Mouse (Mus musculus): Measurements from ENCODE around the gene A730061H03Rik. TPM values are rescaled to one million over a fixed set of nuclear protein-coding genes. Genes with fewer than 3 reads are reported as not detected.

Gene A730061H03Rik
- polyA plus RNA-seq, 1 experiment from 2014 or later = 1.5 TPM

DNA sequence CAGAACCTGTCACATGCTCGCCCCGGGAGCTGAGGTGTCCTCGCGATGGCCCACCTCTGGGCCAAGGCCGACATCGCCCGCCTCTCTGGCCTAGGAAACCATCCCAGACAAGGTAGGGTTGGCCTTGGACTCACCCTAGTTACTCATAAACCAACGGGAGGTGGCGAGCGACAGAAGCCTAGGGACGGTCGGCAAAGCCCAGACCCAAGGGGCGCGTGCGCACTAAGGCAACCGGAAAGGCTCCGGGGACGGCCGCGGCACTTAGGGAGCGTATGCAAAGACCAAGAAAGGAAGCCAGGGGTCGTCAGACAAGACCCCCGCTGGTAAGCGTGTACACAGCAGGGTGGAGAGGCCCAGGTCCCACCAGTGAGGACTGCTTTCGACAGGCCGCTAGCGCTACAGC lies 406 bp downstream of the A730061H03Rik start, which contains the start of gene Dcaf11:
Gene Dcaf11 (plus strand): TSS at position 208 of the 403 bp plus-strand sequence.
- Histone ChIP-seq H3K4me1 (ENCODE audit: control insufficient read depth, insufficient read depth, low read length) (peaks cover 16% of the 10 kb centered on the region), H3K36me3 (ENCODE audit: control insufficient read depth, insufficient read depth, low read length) (peaks cover 15% of the 10 kb centered on the region), H3K27ac (ENCODE audit: low read depth, low read length) (peak within 1 kb of the TSS; percentile 99), H3K4me3 (ENCODE audit: low read depth, low read length) (peak within 1 kb of the TSS; percentile 64), H3K9ac (replicated peaks; ENCODE audit: low read depth, low read length) (peak within 1 kb of the TSS; percentile 67), H3K4me2 (ENCODE audit: low read depth, low read length) (peak within 1 kb of the TSS; percentile 68), H3K27me3 (ENCODE audit: control insufficient read depth, insufficient read depth, low read length) (no peaks in the 10 kb centered on the region), H3K9me3 (ENCODE audit: control insufficient read depth, low read length) (no peaks in the 10 kb centered on the region)
- under 1% methylated on average over 27 of the region's 27 CpGs for WGBS
- peak; percentile 78 for ATAC-seq (ENCODE audit: low read depth)

- WGBS = 64% methylated on average over 6 of the region's 6 CpGs
- Histone ChIP-seq H3K4me2 (ENCODE audit: low read depth, low read length) (peak overlapping the region; percentile 64), H3K27ac (ENCODE audit: low read depth, low read length) (no peak overlapping the region), H3K4me3 (ENCODE audit: low read depth, low read length) (peak overlapping the region; percentile 64), H3K36me3 (ENCODE audit: control insufficient read depth, insufficient read depth, low read length) (peaks cover 6% of the 10 kb centered on the region; the same call in 1 of the 2 replicates), H3K27me3 (ENCODE audit: control insufficient read depth, insufficient read depth, low read length) (no peaks in the 10 kb centered on the region), H3K9me3 (ENCODE audit: control insufficient read depth, low read length) (no peaks in the 10 kb centered on the region), H3K9ac (replicated peaks; ENCODE audit: low read depth, low read length) (no peak overlapping the region; the same call in 1 of the 2 replicates), H3K4me1 (ENCODE audit: control insufficient read depth, insufficient read depth, low read length) (peaks cover 16% of the 10 kb centered on the region)
- no peak for ATAC-seq (ENCODE audit: low read depth)
These were observed 1.3 kb downstream of the A730061H03Rik start for GRCm38 (mm10) chr14:55558740-55559448.

DNA sequence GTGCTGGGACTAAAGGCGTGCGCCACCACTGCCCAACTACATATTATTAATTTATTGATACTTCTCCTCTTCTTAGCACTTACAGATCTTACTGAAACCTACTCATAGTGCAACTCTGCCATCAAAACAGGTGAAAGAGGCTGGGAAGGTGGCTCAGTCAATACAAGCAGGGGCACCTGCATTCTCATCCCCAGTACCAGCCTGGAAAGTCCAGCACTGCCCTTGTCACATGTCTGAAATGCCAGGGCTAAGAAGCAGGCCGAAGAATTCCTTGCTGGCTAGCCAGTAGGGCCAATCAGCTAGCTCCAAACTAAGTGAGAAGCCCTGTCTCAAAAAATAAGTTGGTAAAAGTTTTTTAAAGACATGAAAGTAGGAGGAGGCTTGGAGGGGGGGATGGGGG lies 2.6 kb downstream of the A730061H03Rik start:
- 93% methylated on average over 3 of the region's 3 CpGs for WGBS
- Histone ChIP-seq H3K9ac (replicated peaks; ENCODE audit: low read depth, low read length) (no peak overlapping the region), H3K27ac (ENCODE audit: low read depth, low read length) (no peak overlapping the region), H3K9me3 (ENCODE audit: control insufficient read depth, low read length) (no peaks in the 10 kb centered on the region), H3K27me3 (ENCODE audit: control insufficient read depth, insufficient read depth, low read length) (no peaks in the 10 kb centered on the region), H3K4me2 (ENCODE audit: low read depth, low read length) (no peak overlapping the region), H3K36me3 (ENCODE audit: control insufficient read depth, insufficient read depth, low read length) (no peaks in the 10 kb centered on the region), H3K4me3 (ENCODE audit: low read depth, low read length) (no peak overlapping the region), H3K4me1 (ENCODE audit: control insufficient read depth, insufficient read depth, low read length) (peaks cover 16% of the 10 kb centered on the region)
- ATAC-seq (ENCODE audit: low read depth) = no peak

- no peak overlapping the region for H3K4me3 ChIP-seq (ENCODE audit: low read depth, low read length)
- peaks cover 14% of the 10 kb centered on the region for H3K4me1 ChIP-seq (ENCODE audit: control insufficient read depth, insufficient read depth, low read length)
- no peaks in the 10 kb centered on the region for H3K27me3 ChIP-seq (ENCODE audit: control insufficient read depth, insufficient read depth, low read length)
- H3K27ac ChIP-seq (ENCODE audit: low read depth, low read length) = no peak overlapping the region
- no peaks in the 10 kb centered on the region for H3K9me3 ChIP-seq (ENCODE audit: control insufficient read depth, low read length)
- no peak overlapping the region for H3K9ac ChIP-seq (replicated peaks; ENCODE audit: low read depth, low read length)
- no peaks in the 10 kb centered on the region for H3K36me3 ChIP-seq (ENCODE audit: control insufficient read depth, insufficient read depth, low read length)
- WGBS = 26% methylated on average over 5 of the region's 5 CpGs
- no peak overlapping the region for H3K4me2 ChIP-seq (ENCODE audit: low read depth, low read length)
- no peak for ATAC-seq (ENCODE audit: low read depth)
These were observed 3.2 kb downstream of the A730061H03Rik start for GRCm38 (mm10) chr14:55557003-55557402.

GRCm38 (mm10) chr14:55555788-55556187 lies 4.4 kb downstream of the A730061H03Rik start:
- 81% methylated on average over 3 of the region's 3 CpGs for WGBS

GRCm38 (mm10) chr14:55554635-55555034 lies 5.6 kb downstream of the A730061H03Rik start:
- Histone ChIP-seq H3K9ac (replicated peaks; ENCODE audit: low read depth, low read length) (no peak overlapping the region), H3K4me1 (ENCODE audit: control insufficient read depth, insufficient read depth, low read length) (0 out of 2 replicates have a peak, but pooled peaks cover 4% of the 10 kb centered on the region), H3K4me2 (ENCODE audit: low read depth, low read length) (no peak overlapping the region), H3K4me3 (ENCODE audit: low read depth, low read length) (no peak overlapping the region), H3K9me3 (ENCODE audit: control insufficient read depth, low read length) (no peaks in the 10 kb centered on the region), H3K36me3 (ENCODE audit: control insufficient read depth, insufficient read depth, low read length) (no peaks in the 10 kb centered on the region), H3K27ac (ENCODE audit: low read depth, low read length) (no peak overlapping the region), H3K27me3 (ENCODE audit: control insufficient read depth, insufficient read depth, low read length) (no peaks in the 10 kb centered on the region)
- no peak for ATAC-seq (ENCODE audit: low read depth)

More at GRCm38 (mm10) chr14:55555788-55556187, 4.4 kb downstream of the A730061H03Rik start:
- ATAC-seq (ENCODE audit: low read depth) = no peak
- Histone ChIP-seq H3K27me3 (ENCODE audit: control insufficient read depth, insufficient read depth, low read length) (no peaks in the 10 kb centered on the region), H3K4me1 (ENCODE audit: control insufficient read depth, insufficient read depth, low read length) (0 out of 2 replicates have a peak, but pooled peaks cover 4% of the 10 kb centered on the region), H3K9me3 (ENCODE audit: control insufficient read depth, low read length) (no peaks in the 10 kb centered on the region), H3K4me3 (ENCODE audit: low read depth, low read length) (no peak overlapping the region), H3K4me2 (ENCODE audit: low read depth, low read length) (no peak overlapping the region), H3K9ac (replicated peaks; ENCODE audit: low read depth, low read length) (no peak overlapping the region), H3K36me3 (ENCODE audit: control insufficient read depth, insufficient read depth, low read length) (no peaks in the 10 kb centered on the region), H3K27ac (ENCODE audit: low read depth, low read length) (no peak overlapping the region)

DNA sequence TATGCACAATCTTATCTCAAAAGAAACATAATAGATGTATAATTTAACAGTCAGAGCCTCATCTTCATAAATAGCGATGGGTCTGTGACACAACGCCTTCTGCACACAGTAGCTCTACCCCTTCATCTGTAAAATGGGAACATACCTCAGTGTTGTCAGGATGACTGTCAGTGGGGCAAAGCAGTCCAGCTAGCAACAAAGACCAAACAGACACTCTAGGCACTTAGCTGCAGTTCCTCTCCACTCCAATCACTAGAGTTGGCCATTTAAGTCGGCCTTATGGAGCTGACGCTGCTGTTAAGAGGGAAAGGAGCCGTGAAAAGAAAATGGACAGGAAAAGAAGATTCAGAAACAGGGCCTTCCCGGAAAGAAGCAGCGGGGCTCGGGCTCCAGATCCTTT lies 8.4 kb downstream of the A730061H03Rik start:
- ATAC-seq (ENCODE audit: low read depth) = no peak
- no peaks in the 10 kb centered on the region for H3K9me3 ChIP-seq (ENCODE audit: control insufficient read depth, low read length)
- H3K27me3 ChIP-seq (ENCODE audit: control insufficient read depth, insufficient read depth, low read length) = no peaks in the 10 kb centered on the region
- H3K27ac ChIP-seq (ENCODE audit: low read depth, low read length) = no peak overlapping the region
- no peak overlapping the region for H3K4me3 ChIP-seq (ENCODE audit: low read depth, low read length)
- H3K4me2 ChIP-seq (ENCODE audit: low read depth, low read length) = no peak overlapping the region
- no peak overlapping the region for H3K9ac ChIP-seq (replicated peaks; ENCODE audit: low read depth, low read length)
- 0 out of 2 replicates have a peak, but pooled peaks cover 3% of the 10 kb centered on the region for H3K36me3 ChIP-seq (ENCODE audit: control insufficient read depth, insufficient read depth, low read length)
- WGBS = 90% methylated on average over 8 of the region's 8 CpGs
- H3K4me1 ChIP-seq (ENCODE audit: control insufficient read depth, insufficient read depth, low read length) = no peaks in the 10 kb centered on the region

GRCm38 (mm10) chr14:55551347-55551746 lies 8.9 kb downstream of the A730061H03Rik start:
- Histone ChIP-seq H3K9ac (replicated peaks; ENCODE audit: low read depth, low read length) (no peak overlapping the region), H3K27ac (ENCODE audit: low read depth, low read length) (no peak overlapping the region), H3K9me3 (ENCODE audit: control insufficient read depth, low read length) (no peaks in the 10 kb centered on the region), H3K27me3 (ENCODE audit: control insufficient read depth, insufficient read depth, low read length) (no peaks in the 10 kb centered on the region), H3K4me2 (ENCODE audit: low read depth, low read length) (no peak overlapping the region), H3K4me3 (ENCODE audit: low read depth, low read length) (no peak overlapping the region), H3K4me1 (ENCODE audit: control insufficient read depth, insufficient read depth, low read length) (no peaks in the 10 kb centered on the region), H3K36me3 (ENCODE audit: control insufficient read depth, insufficient read depth, low read length) (0 out of 2 replicates have a peak, but pooled peaks cover 3% of the 10 kb centered on the region)
- no peak for ATAC-seq (ENCODE audit: low read depth)
- 61% methylated on average over 5 of the region's 5 CpGs for WGBS

GRCm38 (mm10) chr14:55550191-55550590 lies 10.0 kb downstream of the A730061H03Rik start:
- H3K36me3 ChIP-seq (ENCODE audit: control insufficient read depth, insufficient read depth, low read length) = 0 out of 2 replicates have a peak, but pooled peaks cover 3% of the 10 kb centered on the region
- no peak overlapping the region for H3K4me2 ChIP-seq (ENCODE audit: low read depth, low read length)
- 85% methylated on average over 6 of the region's 6 CpGs for WGBS
- no peak overlapping the region for H3K27ac ChIP-seq (ENCODE audit: low read depth, low read length)
- ATAC-seq (ENCODE audit: low read depth) = no peak
- H3K4me1 ChIP-seq (ENCODE audit: control insufficient read depth, insufficient read depth, low read length) = no peaks in the 10 kb centered on the region
- H3K9ac ChIP-seq (replicated peaks; ENCODE audit: low read depth, low read length) = no peak overlapping the region
- no peak overlapping the region for H3K4me3 ChIP-seq (ENCODE audit: low read depth, low read length)
- no peaks in the 10 kb centered on the region for H3K9me3 ChIP-seq (ENCODE audit: control insufficient read depth, low read length)
- no peaks in the 10 kb centered on the region for H3K27me3 ChIP-seq (ENCODE audit: control insufficient read depth, insufficient read depth, low read length)
